Mouse (Mus musculus): ENCODE data around the gene Gm10842.

DNA sequence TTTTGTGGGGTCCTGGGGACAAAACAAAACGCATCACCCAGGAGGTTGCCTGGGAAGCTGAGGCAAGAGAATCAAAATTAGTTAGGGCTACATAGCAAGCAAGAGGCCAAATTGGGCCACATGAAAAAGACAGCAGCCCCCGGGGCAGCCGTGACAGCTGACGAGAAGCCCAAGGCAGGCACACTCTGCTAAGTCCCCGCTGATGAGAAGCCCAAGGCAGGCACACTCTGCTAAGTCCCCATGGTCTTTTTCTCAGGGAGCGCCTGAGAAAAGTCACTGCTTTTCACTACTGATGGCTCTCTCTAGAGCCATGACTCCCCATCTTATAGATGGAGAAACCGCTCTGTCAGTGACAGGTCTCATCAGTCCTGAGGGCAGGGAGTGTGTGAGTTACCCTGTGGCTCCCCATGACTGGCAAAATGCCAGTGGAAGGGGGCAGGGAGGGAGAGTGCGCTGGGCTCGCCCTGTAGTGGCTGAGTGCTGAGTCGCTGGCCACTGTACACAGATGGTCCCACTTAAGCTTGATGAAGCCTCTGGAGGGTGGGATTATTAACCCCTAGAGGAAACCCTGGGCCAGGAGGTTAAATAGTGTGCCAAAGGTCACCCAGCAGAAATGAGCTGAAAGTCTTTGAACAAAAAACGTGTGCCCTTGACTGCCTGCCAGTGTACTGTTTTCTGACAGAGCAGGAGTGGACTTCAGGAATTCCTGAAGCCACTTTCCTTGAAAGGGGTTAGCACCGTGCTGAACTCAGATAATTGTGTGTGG, 6.6 kb downstream of the Gm10842 start:
- TF ChIP-seq CTCF (IDR thresholded peaks at IDR 0.05; ENCODE audit: low read depth) (no peak), EP300 (IDR thresholded peaks at IDR 0.05; ENCODE audit: low read depth) (no peak)
